Mouse (Mus musculus): ENCODE results near the gene Cntn5. TPM values are rescaled to one million over a fixed set of nuclear protein-coding genes. Genes with fewer than 3 reads are reported as not detected.

Cntn5 gene
- total and polyA plus RNA-seq, 3 experiments = not detected

- H3K27ac ChIP-seq (ENCODE audit: insufficient read depth, low read depth) = no peak overlapping the region
- H3K9ac ChIP-seq (ENCODE audit: insufficient read depth, low read depth) = no peak overlapping the region
- DNase-seq (ENCODE audit: extremely low read depth) = no peak
Observed at GRCm38 (mm10) chr9:10368971-10369370, 535.6 kb downstream of the Cntn5 start.

GRCm38 (mm10) chr9:10368410-10368809 lies 536.2 kb downstream of the Cntn5 start:
- Histone ChIP-seq H3K4me1 (ENCODE audit: control insufficient read depth in 1 of 2, insufficient read depth in 2 of 2) (no peaks in the 10 kb centered on the region), H3K9me3 (replicated peaks; ENCODE audit: low read length) (no peaks in the 10 kb centered on the region), H3K4me2 (ENCODE audit: insufficient read depth, low read depth, poor library complexity, severe bottlenecking) (no peak overlapping the region), H3K36me3 (replicated peaks in 1 of 2; ENCODE audit: control insufficient read depth in 1 of 2, insufficient read depth in 1 of 2, low read length in 1 of 2) (no peaks in the 10 kb centered on the region), H3K4me3 (replicated peaks in 1 of 3; ENCODE audit: low read depth in 2 of 3, low read length in 2 of 3, poor library complexity in 1 of 3) (no peak overlapping the region), H3K9ac (ENCODE audit: insufficient read depth, low read depth) (no peak overlapping the region), H3K27ac (ENCODE audit: insufficient read depth, low read depth) (no peak overlapping the region), H3K27me3 (replicated peaks) (no peaks in the 10 kb centered on the region), H3K79me2 (replicated peaks; ENCODE audit: control insufficient read depth, extremely low read depth, insufficient read depth, poor library complexity, severe bottlenecking) (no peaks in the 10 kb centered on the region)
- in situ Hi-C loops (cut with MboI; ENCODE audit: low pct_ligation_motif_present, low pct_unique_long_range_greater_than_20kb, low sequenced_read_pairs) = no loop called here
- dilution Hi-C loops (cut with MboI; ENCODE audit: extremely low pct_ligation_motif_present, extremely low pct_unique_long_range_greater_than_20kb, low sequenced_read_pairs) = no loop called here
- TF ChIP-seq SIN3A (IDR thresholded peaks at IDR 0.05; ENCODE audit: low read length) (no peak), RAD21 (IDR thresholded peaks at IDR 0.05; ENCODE audit: low read depth, low read length) (no peak), CHD1 (IDR thresholded peaks at IDR 0.05; ENCODE audit: low read depth, low read length) (no peak), GABPA (IDR thresholded peaks at IDR 0.05; ENCODE audit: insufficient replicate concordance, low read depth, low read length) (no peak), NRF1 (IDR thresholded peaks at IDR 0.05; ENCODE audit: low read depth, low read length) (no peak), CHD2 (IDR thresholded peaks at IDR 0.05; ENCODE audit: low read length) (no peak), POLR2AphosphoS2 (IDR thresholded peaks at IDR 0.05; ENCODE audit: low read depth, low read length) (no peak), E2F4 (IDR thresholded peaks at IDR 0.05; ENCODE audit: insufficient replicate concordance, low read depth, low read length) (no peak), HCFC1 (IDR thresholded peaks at IDR 0.05; ENCODE audit: low read depth, low read length) (no peak), MXI1 (IDR thresholded peaks at IDR 0.05; ENCODE audit: low read depth, low read length) (no peak), TBP (conservative IDR thresholded peaks at IDR 0.05; ENCODE audit: low read depth, low read length) (no peak), POLR2A (IDR thresholded peaks at IDR 0.05; ENCODE audit: low read depth, low read length) (no peak), ETS1 (conservative IDR thresholded peaks at IDR 0.05; ENCODE audit: low read depth, low read length) (no peak), ZKSCAN1 (IDR thresholded peaks at IDR 0.05; ENCODE audit: borderline replicate concordance, low read depth, low read length) (no peak), UBTF (IDR thresholded peaks at IDR 0.05; ENCODE audit: low read depth, low read length) (no peak), ZNF384 (IDR thresholded peaks at IDR 0.05; ENCODE audit: low read depth, low read length) (no peak)
- DNase-seq (ENCODE audit: extremely low read depth) = no peak

More at GRCm38 (mm10) chr9:10368971-10369370, 535.6 kb downstream of the Cntn5 start:
- dilution Hi-C loops (cut with MboI; ENCODE audit: extremely low pct_ligation_motif_present, extremely low pct_unique_long_range_greater_than_20kb, low sequenced_read_pairs) = no loop called here
- no peak overlapping the region for H3K4me3 ChIP-seq (replicated peaks in 1 of 3; ENCODE audit: low read depth in 2 of 3, low read length in 2 of 3, poor library complexity in 1 of 3)
- no peaks in the 10 kb centered on the region for H3K36me3 ChIP-seq (replicated peaks in 1 of 2; ENCODE audit: control insufficient read depth in 1 of 2, insufficient read depth in 1 of 2, low read length in 1 of 2)
- H3K9me3 ChIP-seq (replicated peaks; ENCODE audit: low read length) = no peaks in the 10 kb centered on the region
- H3K4me2 ChIP-seq (ENCODE audit: insufficient read depth, low read depth, poor library complexity, severe bottlenecking) = no peak overlapping the region
- TF ChIP-seq EP300 (IDR thresholded peaks at IDR 0.05; ENCODE audit: low read length) (no peak), ETS1 (conservative IDR thresholded peaks at IDR 0.05; ENCODE audit: low read depth, low read length) (no peak), JUN (IDR thresholded peaks at IDR 0.05; ENCODE audit: insufficient read depth, low read depth, low read length) (no peak), MAFK (IDR thresholded peaks at IDR 0.05; ENCODE audit: insufficient replicate concordance, low read length) (no peak), RCOR1 (conservative IDR thresholded peaks at IDR 0.05; ENCODE audit: low read depth, low read length) (no peak), ZMIZ1 (IDR thresholded peaks at IDR 0.05; ENCODE audit: low read depth, low read length) (no peak), NRF1 (IDR thresholded peaks at IDR 0.05; ENCODE audit: low read depth, low read length) (no peak), NELFE (IDR thresholded peaks at IDR 0.05; ENCODE audit: low read depth, low read length) (no peak), POLR2AphosphoS2 (IDR thresholded peaks at IDR 0.05; ENCODE audit: low read depth, low read length) (no peak), BHLHE40 (IDR thresholded peaks at IDR 0.05; ENCODE audit: low read depth, low read length) (no peak), POLR2A (IDR thresholded peaks at IDR 0.05; ENCODE audit: low read depth, low read length) (no peak), IRF4 (IDR thresholded peaks at IDR 0.05; ENCODE audit: low read depth, low read length) (no peak), MEF2A (IDR thresholded peaks at IDR 0.05; ENCODE audit: borderline replicate concordance, low read depth, low read length) (no peak), MAX (IDR thresholded peaks at IDR 0.05; ENCODE audit: low read length) (no peak), KAT2A (IDR thresholded peaks at IDR 0.05; ENCODE audit: insufficient replicate concordance, low read length) (no peak), CHD1 (IDR thresholded peaks at IDR 0.05; ENCODE audit: low read depth, low read length) (no peak), MAZ (IDR thresholded peaks at IDR 0.05; ENCODE audit: low read depth, low read length) (no peak), PAX5 (IDR thresholded peaks at IDR 0.05; ENCODE audit: low read length) (no peak)
- H3K79me2 ChIP-seq (replicated peaks; ENCODE audit: control insufficient read depth, extremely low read depth, insufficient read depth, poor library complexity, severe bottlenecking) = no peaks in the 10 kb centered on the region
- H3K27me3 ChIP-seq (replicated peaks) = no peaks in the 10 kb centered on the region
- H3K4me1 ChIP-seq (ENCODE audit: control insufficient read depth in 1 of 2, insufficient read depth in 2 of 2) = no peaks in the 10 kb centered on the region
- in situ Hi-C loops (cut with MboI; ENCODE audit: low pct_ligation_motif_present, low pct_unique_long_range_greater_than_20kb, low sequenced_read_pairs) = no loop called here

Data from CH12.LX (cell line).